Mouse (Mus musculus) left cerebral cortex, adult 8-10 months (tissue): ENCODE measurements around the gene Il27. TPM values are rescaled to one million over a fixed set of nuclear protein-coding genes. Genes with fewer than 3 reads are reported as not detected.
"Not testable (repeated sequence)": the region's sequence is repeated elsewhere in the genome, so short reads cannot be mapped to it uniquely, and the experiment has no call there.

ENCODE experiments used
- DNase-seq, 2 experiments: peaks; one replicate each; pipeline ENCODE4 v3.0.0; 2022; ENCODE audit warnings: low spot score in 2 of 2
- total RNA-seq, 4 experiments: library from RNA; stranded (reverse); gene quantifications; 2 replicates each; pipeline ENCODE4 v1.2.4; 2022

Il27 gene
- not detected for total RNA-seq

- no peak for DNase-seq
Measured at GRCm38 (mm10) chr7:126594862-126595561, at the start of gene Il27. TSS of gene Il27 (minus strand) at chr7:126594941.

- no peak for DNase-seq
Measured at GRCm38 (mm10) chr7:126644345-126644744, 49.6 kb upstream of the Il27 start.

GRCm38 (mm10) chr7:126643244-126643617 is 48.5 kb upstream of the Il27 start:
- DNase-seq, result not testable (repeated sequence)

- no peak for DNase-seq
Measured at GRCm38 (mm10) chr7:126642545-126643243, 48.0 kb upstream of the Il27 start.

- DNase-seq, result no peak
Measured at GRCm38 (mm10) chr7:126636733-126637520, 42.2 kb upstream of the Il27 start.

- no peak for DNase-seq
Measured at GRCm38 (mm10) chr7:126635375-126635774, 40.6 kb upstream of the Il27 start.

GRCm38 (mm10) chr7:126632478-126632877 is 37.7 kb upstream of the Il27 start:
- no peak for DNase-seq

GRCm38 (mm10) chr7:126630824-126631518 is 36.2 kb upstream of the Il27 start, which contains the start of gene Nupr1:
TSS of gene Nupr1 (minus strand) at chr7:126630861.
- DNase-seq, result no peak

- DNase-seq, result no peak
Measured at GRCm38 (mm10) chr7:126629915-126630314, 35.2 kb upstream of the Il27 start.

GRCm38 (mm10) chr7:126628111-126628510 is 33.4 kb upstream of the Il27 start:
- no peak for DNase-seq

GRCm38 (mm10) chr7:126625807-126626600 is 31.3 kb upstream of the Il27 start:
- DNase-seq, result no peak

- peak in 1 of 2 experiments; percentile 43 for DNase-seq
Measured at GRCm38 (mm10) chr7:126625369-126625768, 30.6 kb upstream of the Il27 start.

- DNase-seq, result no peak
Measured at GRCm38 (mm10) chr7:126624774-126625173, 30.0 kb upstream of the Il27 start.

GRCm38 (mm10) chr7:126623381-126623780 is 28.6 kb upstream of the Il27 start:
- DNase-seq, result no peak

GRCm38 (mm10) chr7:126621452-126622359 is 27.0 kb upstream of the Il27 start:
- DNase-seq, result no peak

- DNase-seq, result no peak
Measured at GRCm38 (mm10) chr7:126619559-126620275, 25.0 kb upstream of the Il27 start.

- no peak for DNase-seq
Measured at GRCm38 (mm10) chr7:126616707-126617106, 22.0 kb upstream of the Il27 start.

- DNase-seq, result no peak
Measured at GRCm38 (mm10) chr7:126612736-126613135, 18.0 kb upstream of the Il27 start.

GRCm38 (mm10) chr7:126607796-126608195 is 13.1 kb upstream of the Il27 start:
- no peak for DNase-seq
